Mouse (Mus musculus) layer of hippocampus, postnatal 36 days (tissue): ENCODE measurements at regions not wholly inside any gene's neighbourhood (a gene's known extent, or its start where the extent isn't known, plus 50 kb on each side); places are given as distances from the start of the nearest gene placed in this dataset.
A peak's percentile ranks its signal among the peaks of the same experiment; 100 is the strongest.

Experiments
- DNase-seq, 2 experiments: peaks; one replicate each; pipeline ENCODE4 v3.0.0; 2022

- no peak for DNase-seq
These were observed 146.8 kb downstream of the Spata18 start for GRCm38 (mm10) chr5:73797980-73798379.

- no peak for DNase-seq
These were observed 152.3 kb downstream of the Spata18 start for GRCm38 (mm10) chr5:73803431-73803830.

GRCm38 (mm10) chr5:73804556-73805230 is 153.5 kb downstream of the Spata18 start:
- no peak for DNase-seq

- DNase-seq: no peak
These were observed 159.5 kb downstream of the Spata18 start for GRCm38 (mm10) chr5:73810660-73811059.

- DNase-seq: no peak
These were observed 159.9 kb downstream of the Spata18 start for GRCm38 (mm10) chr5:73811094-73811521.

GRCm38 (mm10) chr5:73815752-73816151 is 164.6 kb downstream of the Spata18 start:
- DNase-seq: no peak

GRCm38 (mm10) chr5:73817180-73817579 is 166.0 kb downstream of the Spata18 start:
- DNase-seq: no peak

GRCm38 (mm10) chr5:73821956-73822545 is 170.9 kb downstream of the Spata18 start:
- DNase-seq: no peak

- no peak for DNase-seq
These were observed 172.2 kb downstream of the Spata18 start for GRCm38 (mm10) chr5:73823421-73823820.

GRCm38 (mm10) chr5:73826941-73827340 is 175.8 kb downstream of the Spata18 start:
- no peak for DNase-seq

- no peak for DNase-seq
These were observed 182.5 kb downstream of the Spata18 start for GRCm38 (mm10) chr5:73833721-73834120.

GRCm38 (mm10) chr5:73843776-73844175 is 192.6 kb downstream of the Spata18 start:
- DNase-seq: no peak

GRCm38 (mm10) chr5:73846096-73846782 is 195.1 kb downstream of the Spata18 start:
- DNase-seq: no peak

GRCm38 (mm10) chr5:73846783-73847151 is 195.6 kb downstream of the Spata18 start:
- DNase-seq: no peak

GRCm38 (mm10) chr5:73851501-73851900 is 200.3 kb downstream of the Spata18 start:
- no peak for DNase-seq

GRCm38 (mm10) chr5:73854025-73854773 is 203.0 kb downstream of the Spata18 start:
- peak; percentile 78 to 83 for DNase-seq

- no peak for DNase-seq
These were observed 203.7 kb downstream of the Spata18 start for GRCm38 (mm10) chr5:73854774-73855371.

- DNase-seq: no peak
These were observed 208.1 kb downstream of the Spata18 start for GRCm38 (mm10) chr5:73859320-73859719.

- DNase-seq: peak; percentile 32 to 41
These were observed 204.0 kb downstream of the Usp46 start for GRCm38 (mm10) chr5:73864138-73864761.

GRCm38 (mm10) chr5:73872641-73873421 is 195.4 kb downstream of the Usp46 start:
- DNase-seq: no peak

GRCm38 (mm10) chr5:73874770-73875169 is 193.5 kb downstream of the Usp46 start:
- no peak for DNase-seq
